Mouse (Mus musculus) right cerebral cortex, postnatal 36 days (tissue): ENCODE results near the gene Kpnb1.

Source experiments
- DNase-seq, 2 experiments: peaks; one replicate each; pipeline ENCODE4 v3.0.0; 2022; ENCODE audit warnings: low spot score in 2 of 2, mixed read lengths in 1 of 2

The Kpnb1 gene

GRCm38 (mm10) chr11:97142159-97142608 is 45.5 kb downstream of the Kpnb1 start:
- DNase-seq = no peak

GRCm38 (mm10) chr11:97140811-97141210 is 46.9 kb downstream of the Kpnb1 start:
- DNase-seq = no peak

- DNase-seq = no peak
Observed at GRCm38 (mm10) chr11:97139256-97139655, 48.4 kb downstream of the Kpnb1 start.

GRCm38 (mm10) chr11:97138554-97139226 is 49.0 kb downstream of the Kpnb1 start:
- no peak for DNase-seq

- no peak for DNase-seq
Observed at GRCm38 (mm10) chr11:97133270-97133669, 54.4 kb downstream of the Kpnb1 start.

GRCm38 (mm10) chr11:97132185-97132584 is 55.5 kb downstream of the Kpnb1 start:
- DNase-seq = no peak

GRCm38 (mm10) chr11:97131683-97132082 is 56.0 kb downstream of the Kpnb1 start:
- DNase-seq = no peak

GRCm38 (mm10) chr11:97130318-97130717 is 57.4 kb downstream of the Kpnb1 start:
- DNase-seq = no peak

- no peak for DNase-seq
Observed at GRCm38 (mm10) chr11:97128956-97129355, 58.7 kb downstream of the Kpnb1 start.

GRCm38 (mm10) chr11:97127470-97128223 is 60.0 kb downstream of the Kpnb1 start:
- no peak for DNase-seq

- DNase-seq = no peak
Observed at GRCm38 (mm10) chr11:97126645-97127468, 60.8 kb downstream of the Kpnb1 start.

- DNase-seq = no peak
Observed at GRCm38 (mm10) chr11:97124266-97125036, 63.2 kb downstream of the Kpnb1 start.

- DNase-seq = no peak
Observed at GRCm38 (mm10) chr11:97123282-97123890, 64.3 kb downstream of the Kpnb1 start.

- no peak for DNase-seq
Observed at GRCm38 (mm10) chr11:97120641-97121040, 67.0 kb downstream of the Kpnb1 start.

GRCm38 (mm10) chr11:97120221-97120620 is 67.5 kb downstream of the Kpnb1 start:
- no peak for DNase-seq

GRCm38 (mm10) chr11:97115797-97116196 is 71.9 kb downstream of the Kpnb1 start:
- DNase-seq = no peak

- no peak for DNase-seq
Observed at GRCm38 (mm10) chr11:97114671-97115601, 72.7 kb downstream of the Kpnb1 start, which contains the start of gene Tbx21. Gene Tbx21 (minus strand): TSS chr11:97115331.

GRCm38 (mm10) chr11:97112519-97113125 is 75.1 kb downstream of the Kpnb1 start:
- no peak for DNase-seq
